Mouse (Mus musculus): ENCODE results near the gene Cnpy1. TPM values are rescaled to one million over a fixed set of nuclear protein-coding genes. Genes with fewer than 3 reads are reported as not detected.

The Cnpy1 gene
- total RNA-seq, 2 experiments from 2014 or later = 0.18 to 0.22 TPM

GRCm38 (mm10) chr5:28166256-28167231 is 79.1 kb downstream of the Cnpy1 start:
- DNase-seq (ENCODE audit: low spot score in 2 of 2) = peak in 1 of 2 experiments; percentile 13

- DNase-seq (ENCODE audit: low spot score in 2 of 2) = peak in 1 of 2 experiments; percentile 41
Measured at GRCm38 (mm10) chr5:28165358-28166255, 80.0 kb downstream of the Cnpy1 start, which contains the start of gene En2. En2 (plus strand) TSS chr5:28165694.

- DNase-seq (ENCODE audit: low spot score in 2 of 2) = no peak
Measured at GRCm38 (mm10) chr5:28163926-28164325, 81.7 kb downstream of the Cnpy1 start.

- DNase-seq (ENCODE audit: low spot score in 2 of 2) = no peak
Measured at GRCm38 (mm10) chr5:28161938-28162402, 83.6 kb downstream of the Cnpy1 start.

GRCm38 (mm10) chr5:28161383-28161937 is 84.1 kb downstream of the Cnpy1 start:
- DNase-seq (ENCODE audit: low spot score in 2 of 2) = no peak

DNA sequence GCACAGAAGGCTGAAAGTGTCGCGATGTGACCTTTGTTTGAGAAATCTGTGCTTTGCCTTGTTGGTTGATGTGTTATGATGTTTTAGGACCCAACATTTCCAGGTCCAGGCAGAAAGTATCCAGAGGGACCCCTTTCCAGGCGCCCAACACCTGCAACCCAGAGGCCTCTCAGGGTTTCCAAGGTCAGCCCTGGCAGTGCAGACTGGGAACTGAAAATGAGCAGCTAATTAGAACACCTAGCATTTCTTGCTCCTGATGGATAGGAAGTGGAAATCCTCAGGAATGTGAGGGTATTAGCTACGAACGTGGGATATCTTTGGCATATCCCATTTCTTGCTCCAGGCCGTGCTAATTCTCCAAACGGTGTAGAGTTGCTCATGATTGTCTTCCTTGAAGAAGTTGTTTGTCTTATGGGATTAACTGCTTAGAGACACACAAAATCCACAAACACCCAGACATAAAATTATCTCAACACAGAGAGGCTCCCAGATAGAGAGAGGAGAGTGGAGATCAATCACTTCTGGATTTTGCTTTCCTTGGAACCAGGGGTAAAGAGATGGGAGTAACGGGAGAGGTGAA is 85.6 kb downstream of the Cnpy1 start:
- DNase-seq (ENCODE audit: low spot score in 2 of 2) = no peak

- no peak for DNase-seq (ENCODE audit: low spot score in 2 of 2)
Measured at GRCm38 (mm10) chr5:28159072-28159458, 86.5 kb downstream of the Cnpy1 start.

DNA sequence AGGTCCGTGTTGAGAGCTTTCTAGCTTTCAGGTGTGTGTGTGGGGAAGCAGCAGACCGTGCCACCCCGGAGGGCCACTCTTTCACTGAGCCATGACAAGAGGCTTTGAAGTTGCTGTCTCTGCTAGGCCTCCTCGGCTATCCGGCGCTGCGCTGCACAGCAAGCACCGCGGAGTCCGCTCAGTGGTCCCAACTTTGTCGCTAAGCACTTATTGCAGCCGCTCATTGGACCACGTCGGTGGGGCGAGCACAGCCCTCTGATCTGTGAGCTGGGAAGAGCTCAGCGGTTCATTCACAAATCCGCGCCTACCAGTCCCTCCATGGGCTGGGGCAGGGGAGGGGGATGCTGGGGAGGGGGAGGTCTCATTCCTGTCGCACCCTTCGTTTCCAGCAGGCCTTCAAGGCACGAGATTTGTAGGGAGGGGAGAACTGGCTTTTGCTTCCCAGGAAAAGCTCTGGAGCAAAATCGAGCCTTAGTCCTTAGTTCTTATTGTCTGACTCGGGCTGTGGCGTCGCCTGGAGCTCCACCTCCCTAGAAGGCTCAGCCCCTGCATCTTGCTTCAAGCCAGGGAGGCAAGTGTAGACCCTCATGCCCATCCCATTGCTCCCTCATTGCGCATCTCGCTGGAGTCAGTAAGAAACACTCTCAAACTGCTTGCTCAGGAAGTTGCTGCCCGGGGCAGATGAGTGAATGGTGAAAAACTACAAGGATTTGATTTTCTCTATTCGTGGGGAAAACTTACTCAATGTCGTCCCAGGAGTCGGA is 87.1 kb downstream of the Cnpy1 start:
- DNase-seq (ENCODE audit: low spot score in 2 of 2) = no peak

DNA sequence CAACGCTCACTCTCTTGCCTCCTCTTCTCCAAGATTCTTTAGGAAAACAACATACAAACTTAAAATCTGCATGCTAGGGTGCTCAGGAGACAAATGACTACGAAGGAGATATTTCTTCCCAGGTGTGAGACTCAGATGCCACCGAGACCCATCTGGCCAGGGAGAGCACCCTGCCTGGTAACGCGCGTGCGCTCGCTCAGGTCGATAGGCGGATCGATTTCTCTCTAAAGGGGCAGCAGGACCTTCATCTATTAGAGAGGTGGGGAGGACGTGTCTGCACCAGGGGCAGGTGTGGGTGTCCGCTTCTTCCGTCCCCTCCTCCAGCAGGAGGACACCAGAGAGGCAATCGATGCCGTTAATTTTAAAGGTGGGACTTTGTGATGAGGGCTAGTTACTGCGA is 87.8 kb downstream of the Cnpy1 start:
- no peak for DNase-seq (ENCODE audit: low spot score in 2 of 2)

GRCm38 (mm10) chr5:28157044-28157730 is 88.4 kb downstream of the Cnpy1 start:
- no peak for DNase-seq (ENCODE audit: low spot score in 2 of 2)

Other genes with a start within 250 kb of the Cnpy1 start
- gene Insig1, start 174.4 kb downstream of the Cnpy1 start, total RNA-seq (2021) = 10 to 100 TPM; 62.3 to 62.5 TPM
- under 1 TPM; 0.33 to 0.54 TPM for gene En2, start 80.1 kb downstream of the Cnpy1 start, total RNA-seq (2021)
- 10 to 100 TPM; 63.6 to 64.3 TPM for gene Rbm33, start 71.3 kb upstream of the Cnpy1 start, total RNA-seq (2021)
- gene Shh, start 221.4 kb upstream of the Cnpy1 start, total RNA-seq (2021) = 1 to 10 TPM; 1.2 to 1.3 TPM

Data from layer of hippocampus, adult 18-20 months (tissue).